In genomic region chr4:141214337-141214851, GRCm38 (mm10) we compare ENCODE assay signal across 8 mouse cellular contexts. TPM values are rescaled to one million over a fixed set of nuclear protein-coding genes. Genes with fewer than 3 reads are reported as not detected.
A peak's percentile ranks its signal among the peaks of the same experiment; 100 is the strongest.
DNase-seq lines count a peak whose midpoint lies in the region; ATAC-seq and TF ChIP-seq lines count a peak whose summit lies in the region.

No protein-coding gene starts in this region.

- no peak overlapping the region for H3K27ac ChIP-seq in heart, embryonic 16.5 days (ENCODE audit: low read length)
- no peak overlapping the region; the same call in none of the 2 replicates for H3K27ac ChIP-seq in limb, embryonic 15.5 days
- peak overlapping the region; percentile 75; the same call in 1 of the 2 replicates for H3K27ac ChIP-seq in midbrain, embryonic 16.5 days (ENCODE audit: low read length)
- H3K27ac ChIP-seq in thymus, adult 2 months (ENCODE audit: control insufficient read depth, insufficient read depth, low read length), result peak overlapping the region; percentile 0; the same call in 1 of the 2 replicates

- peak; percentile 37; the same call in 1 of the 2 replicates for ATAC-seq in heart, embryonic 16.5 days (replicated peaks; ENCODE audit: extremely low read depth, insufficient read depth, low FRiP score)
- peak; percentile 16; the same call in 1 of the 2 replicates for ATAC-seq in limb, embryonic 15.5 days (ENCODE audit: insufficient number of reproducible peaks, low FRiP score, low TSS enrichment, low read depth)
- peak; percentile 65 for ATAC-seq in midbrain, embryonic 16.5 days

- peak overlapping the region; percentile 73 for H3K4me3 ChIP-seq in heart, embryonic 16.5 days (ENCODE audit: low read length)
- H3K4me3 ChIP-seq in limb, embryonic 15.5 days, result peak overlapping the region; percentile 59
- peak overlapping the region; percentile 64 for H3K4me3 ChIP-seq in midbrain, embryonic 16.5 days (ENCODE audit: low read depth, low read length)
- peak overlapping the region; percentile 42 for H3K4me3 ChIP-seq in thymus, adult 2 months (ENCODE audit: control insufficient read depth, insufficient read depth, low read length)

- H3K9me3 ChIP-seq in heart, embryonic 16.5 days (replicated peaks; ENCODE audit: control insufficient read depth, low read length), result no peaks in the 10 kb centered on the region
- no peaks in the 10 kb centered on the region for H3K9me3 ChIP-seq in limb, embryonic 15.5 days
- no peaks in the 10 kb centered on the region for H3K9me3 ChIP-seq in midbrain, embryonic 16.5 days (replicated peaks; ENCODE audit: control insufficient read depth, low read length, poor library complexity, severe bottlenecking)

- H3K4me1 ChIP-seq in heart, embryonic 16.5 days (ENCODE audit: control insufficient read depth, insufficient read depth, low read length), result peaks cover 5% of the 10 kb centered on the region
- H3K4me1 ChIP-seq in limb, embryonic 15.5 days, result peaks cover 18% of the 10 kb centered on the region
- H3K4me1 ChIP-seq in midbrain, embryonic 16.5 days (ENCODE audit: control insufficient read depth, insufficient read depth, low read length), result peaks cover 17% of the 10 kb centered on the region
- peaks cover 7% of the 10 kb centered on the region for H3K4me1 ChIP-seq in thymus, adult 2 months (replicated peaks; ENCODE audit: control insufficient read depth, insufficient read depth, low read length)

- under 1% methylated on average over 16 of the region's 16 CpGs for WGBS in heart, embryonic 16.5 days
- WGBS in limb, embryonic 15.5 days, result 1% methylated on average over 16 of the region's 16 CpGs
- under 1% methylated on average over 16 of the region's 16 CpGs for WGBS in midbrain, embryonic 16.5 days
- 1% methylated on average over 16 of the region's 16 CpGs for WGBS in thymus, adult 2 months

- H3K4me2 ChIP-seq in heart, embryonic 16.5 days (ENCODE audit: low read depth, low read length), result peak overlapping the region; percentile 99
- peak overlapping the region; percentile 91 for H3K4me2 ChIP-seq in limb, embryonic 15.5 days
- H3K4me2 ChIP-seq in midbrain, embryonic 16.5 days (ENCODE audit: low read length), result peak overlapping the region; percentile 97

- peak overlapping the region; percentile 74 for H3K9ac ChIP-seq in heart, embryonic 16.5 days (ENCODE audit: low read length)
- H3K9ac ChIP-seq in limb, embryonic 15.5 days, result peak overlapping the region; percentile 61
- peak overlapping the region; percentile 79 for H3K9ac ChIP-seq in midbrain, embryonic 16.5 days (ENCODE audit: low read depth, low read length)

- no peaks in the 10 kb centered on the region for H3K36me3 ChIP-seq in heart, embryonic 16.5 days (ENCODE audit: control insufficient read depth, insufficient read depth)
- H3K36me3 ChIP-seq in limb, embryonic 15.5 days, result 0 out of 2 replicates have a peak, but pooled peaks cover 3% of the 10 kb centered on the region
- no peaks in the 10 kb centered on the region for H3K36me3 ChIP-seq in midbrain, embryonic 16.5 days (ENCODE audit: control insufficient read depth, insufficient read depth, low read length)
- H3K36me3 ChIP-seq in thymus, adult 2 months (ENCODE audit: control insufficient read depth, insufficient read depth, low read length), result no peaks in the 10 kb centered on the region

- TF ChIP-seq CTCF in thymus, adult 2 months (IDR thresholded peaks at IDR 0.05; ENCODE audit: borderline replicate concordance, control insufficient read depth, extremely low read depth, insufficient read depth, low read length, poor library complexity), result peak; percentile 72; the same call in 1 of the 2 replicates

- peak; percentile 56 for DNase-seq in left cerebral cortex, postnatal 4 days
- no peak for DNase-seq in left cerebral cortex, postnatal 36 days (ENCODE audit: low spot score in 2 of 2)
- peak; percentile 69 to 70 for DNase-seq in cerebellum, postnatal 10 days
- peak; percentile 73 for DNase-seq in thymus, adult 2 months
- no peak for DNase-seq in gastrocnemius, postnatal 36 days

- intact Hi-C loops in left cerebral cortex, postnatal 4 days (cut with DNase I), result loop anchor here (10.0 kb wide), 1 partner anchor 70 kb away; the partner anchor contains the start of gene Fbxo42
- intact Hi-C loops in left cerebral cortex, postnatal 36 days (cut with DNase I), result no loop called here
- intact Hi-C loops in gastrocnemius, postnatal 36 days (cut with DNase I), result loop anchor here (5.0 kb wide), 1 partner anchor 72 kb away; no protein-coding TSS in a partner anchor

- TF ChIP-seq POLR2A in thymus, adult 2 months (IDR thresholded peaks at IDR 0.05; ENCODE audit: control insufficient read depth, extremely low read depth, insufficient read depth, low read length, poor library complexity), result no peak

- no peaks in the 10 kb centered on the region for H3K27me3 ChIP-seq in heart, embryonic 16.5 days (ENCODE audit: control insufficient read depth, insufficient read depth, low read length)
- H3K27me3 ChIP-seq in limb, embryonic 15.5 days, result no peaks in the 10 kb centered on the region
- no peaks in the 10 kb centered on the region for H3K27me3 ChIP-seq in midbrain, embryonic 16.5 days (ENCODE audit: control insufficient read depth, insufficient read depth, low read depth, low read length)
- H3K27me3 ChIP-seq in thymus, adult 2 months (ENCODE audit: control insufficient read depth, insufficient read depth, low read length), result no peaks in the 10 kb centered on the region

RNA-seq across cellular contexts. Expression of gene Rsg1, which starts 0.6 kb away (rescaled TPM):
- total RNA-seq in left cerebral cortex, postnatal 4 days (2021), result 1 to 10 TPM; 4.3 to 5.1 TPM
- 1 to 10 TPM; 3.2 to 3.3 TPM for total RNA-seq in left cerebral cortex, postnatal 36 days (2021)
- 2.4 and 3.6 TPM in 2 replicates for polyA plus RNA-seq in heart, embryonic 16.5 days (2015; fragmentation: Nextera tagmentation; extraction: Ambion mirVana)
- polyA plus RNA-seq in limb, embryonic 15.5 days (2015; fragmentation: Nextera tagmentation; extraction: Ambion mirVana), result 6.0 and 6.4 TPM in 2 replicates
- 7.9 and 10.5 TPM in 2 replicates for polyA plus RNA-seq in midbrain, embryonic 16.5 days (2015; fragmentation: Nextera tagmentation; extraction: Ambion mirVana)
- polyA plus RNA-seq in thymus, adult 2 months (2012; rRNA removed), result 3.5 and 3.6 TPM in 2 replicates
- not detected for total RNA-seq in gastrocnemius, postnatal 36 days (2021)

RNA-seq across cellular contexts. Expression of gene Arhgef19, which starts 24.9 kb away (rescaled TPM):
- 1 to 10 TPM; 1.8 to 2.4 TPM for total RNA-seq in left cerebral cortex, postnatal 4 days (2021)
- total RNA-seq in left cerebral cortex, postnatal 36 days (2021), result 10 to 100 TPM; 14.6 to 15.3 TPM
- 2.3 and 4.0 TPM in 2 replicates for polyA plus RNA-seq in heart, embryonic 16.5 days (2015; fragmentation: Nextera tagmentation; extraction: Ambion mirVana)
- polyA plus RNA-seq in limb, embryonic 15.5 days (2015; fragmentation: Nextera tagmentation; extraction: Ambion mirVana), result 16.3 and 19.7 TPM in 2 replicates
- polyA plus RNA-seq in midbrain, embryonic 16.5 days (2015; fragmentation: Nextera tagmentation; extraction: Ambion mirVana), result 1.1 and 1.3 TPM in 2 replicates
- 2.6 and 2.8 TPM in 2 replicates for polyA plus RNA-seq in thymus, adult 2 months (2012; rRNA removed)
- under 1 TPM; 0.26 to 0.69 TPM for total RNA-seq in gastrocnemius, postnatal 36 days (2021)

Comparison
In these comparisons a context has a peak if more than half of its experiments do, and no peak if none do; other contexts are left out.
1. DNase-seq: peak in left cerebral cortex, postnatal 4 days (single experiment), cerebellum, postnatal 10 days (2 of 2) and thymus, adult 2 months (single experiment); none in left cerebral cortex, postnatal 36 days (0 of 2) and gastrocnemius, postnatal 36 days (0 of 2).
2. H3K27ac ChIP-seq: peak in midbrain, embryonic 16.5 days (single experiment) and thymus, adult 2 months (single experiment); none in heart, embryonic 16.5 days (single experiment) and limb, embryonic 15.5 days (single experiment).
3. Peak in every context shown above with its lines, with median percentiles within 50 percentile points of each other: ATAC-seq, H3K4me2 ChIP-seq, H3K4me3 ChIP-seq and H3K9ac ChIP-seq.